Mouse (Mus musculus) right cerebral cortex, adult 18-20 months (tissue): ENCODE measurements at regions not wholly inside any gene's neighbourhood (a gene's known extent, or its start where the extent isn't known, plus 50 kb on each side); places are given as distances from the start of the nearest gene placed in this dataset.

Experiments
- DNase-seq: peaks from one replicate; pipeline ENCODE4 v3.0.0; 2022; ENCODE audit warnings: mixed read lengths

DNA sequence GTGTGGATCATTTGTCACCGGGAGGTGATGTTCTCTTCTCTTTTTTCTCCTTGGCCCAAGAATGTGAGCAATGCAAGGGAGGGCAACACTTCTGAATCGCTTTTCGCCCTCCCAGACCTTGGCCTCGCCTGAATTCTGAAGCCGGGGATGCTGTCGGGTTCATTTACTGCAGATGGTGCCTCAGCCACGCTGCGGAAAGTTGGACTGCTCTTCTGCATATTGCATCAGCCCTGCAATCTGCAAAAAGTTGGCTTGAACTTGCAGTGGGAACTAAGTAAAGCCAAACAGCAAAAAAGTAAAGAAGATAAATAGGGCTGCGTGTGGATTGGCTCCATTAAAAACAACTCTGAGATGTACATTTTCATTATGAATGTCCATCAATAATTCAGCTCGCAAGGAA, 55.9 kb upstream of the Dok5 start:
- no peak for DNase-seq

DNA sequence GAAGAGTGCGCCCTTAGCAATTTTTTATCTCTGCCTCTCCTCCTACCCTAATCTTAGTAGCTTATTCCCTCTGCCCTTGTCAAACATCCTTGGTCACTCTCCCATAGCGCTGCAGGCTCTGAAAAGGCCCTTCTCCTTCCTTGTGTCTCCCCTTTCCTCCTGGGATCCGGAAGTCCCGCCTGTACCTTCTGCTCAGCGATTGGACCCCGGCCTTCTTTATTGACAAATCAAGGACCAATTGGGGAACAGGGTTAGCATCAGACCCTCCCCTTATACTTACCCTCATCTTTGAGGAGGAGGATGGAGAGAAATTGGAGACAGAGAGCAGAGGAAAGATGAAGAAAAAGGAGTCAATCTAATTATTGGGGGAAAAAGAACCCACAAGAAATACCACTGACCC, 57.9 kb upstream of the Dok5 start:
- no peak for DNase-seq

DNA sequence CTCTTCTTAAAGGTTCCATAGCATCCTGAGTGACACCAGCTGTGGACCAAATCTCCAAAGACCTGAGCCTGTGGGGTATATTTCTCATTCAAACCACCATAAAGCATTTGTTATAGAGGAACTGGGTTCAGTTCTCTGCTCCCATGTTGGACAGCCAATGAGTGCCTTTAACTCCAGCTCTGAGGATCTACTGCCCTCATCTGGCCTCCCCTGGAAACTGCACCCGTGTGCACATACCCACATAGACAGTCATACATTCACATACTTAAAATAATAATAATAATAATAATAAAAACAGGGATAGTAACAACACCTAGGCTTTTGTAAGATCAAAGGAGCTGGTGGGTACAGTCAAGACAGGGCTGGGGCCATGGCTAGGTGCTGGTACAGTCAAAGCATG, 58.8 kb upstream of the Dok5 start:
- DNase-seq: no peak

GRCm38 (mm10) chr2:170668960-170669359, 62.6 kb upstream of the Dok5 start:
- DNase-seq: no peak

GRCm38 (mm10) chr2:170668497-170668896, 63.1 kb upstream of the Dok5 start:
- DNase-seq: no peak

DNA sequence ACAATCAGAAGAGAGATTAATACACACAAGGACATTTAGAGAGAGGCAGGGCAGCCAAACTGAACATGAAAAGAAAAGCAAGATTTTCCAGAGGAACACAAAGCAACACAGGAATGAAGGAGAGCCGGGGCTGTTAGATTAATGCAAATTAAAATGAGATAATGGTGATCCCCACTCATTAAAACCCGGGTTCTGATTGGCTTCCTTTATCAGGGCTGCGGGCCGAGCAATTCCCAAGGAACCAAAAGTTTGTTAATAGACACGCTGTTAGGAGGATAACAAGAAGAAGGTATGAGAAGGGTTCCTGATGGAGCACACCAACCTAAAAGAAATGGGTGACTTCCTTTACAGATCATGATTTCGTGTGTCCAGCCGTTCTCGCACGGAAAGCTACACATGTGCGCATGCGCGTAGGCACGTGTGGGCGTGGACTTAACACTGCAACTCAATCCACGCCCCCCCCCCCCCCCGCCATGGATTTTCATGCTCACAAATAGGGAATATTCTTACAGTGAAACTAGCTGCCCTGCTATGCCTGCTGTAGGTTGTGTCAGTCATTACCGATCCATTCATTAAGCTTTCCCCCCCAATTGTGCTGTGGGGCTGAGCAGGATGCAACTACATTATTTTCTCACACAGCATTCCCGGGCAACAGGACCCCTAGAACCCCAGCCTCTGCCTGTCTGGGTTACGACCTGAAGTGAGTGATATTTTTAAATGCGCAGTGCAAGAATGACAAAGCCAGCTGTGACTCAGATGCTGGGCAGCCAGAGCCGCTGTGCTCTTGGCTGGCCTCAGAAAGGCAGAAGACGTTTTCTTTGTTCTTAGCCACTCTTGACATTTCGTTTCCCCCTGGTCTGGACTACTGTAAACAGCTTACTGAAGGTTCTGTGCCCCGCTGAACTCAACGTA, 60.5 kb upstream of the 4930470P17Rik start:
- DNase-seq: peak; percentile 49

DNA sequence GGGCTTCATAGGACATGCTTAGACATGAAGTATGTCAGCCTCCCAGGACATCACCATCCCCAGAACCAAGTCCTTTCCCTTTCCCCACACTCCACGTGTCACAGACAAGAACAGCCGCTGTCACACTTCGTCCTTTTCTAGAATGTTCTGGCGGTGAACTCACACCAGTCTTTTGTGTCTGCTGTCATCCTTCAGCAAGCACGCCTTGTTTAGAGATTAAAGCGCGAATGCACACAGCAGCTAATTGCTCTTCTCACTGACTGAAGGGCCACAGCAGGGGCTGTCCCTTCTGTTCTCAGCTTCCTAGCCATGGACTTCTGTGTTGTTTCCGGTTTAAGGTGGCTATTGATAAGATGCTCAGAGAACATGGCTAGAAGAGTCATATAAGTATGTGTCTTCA, 57.5 kb upstream of the 4930470P17Rik start:
- DNase-seq: no peak

DNA sequence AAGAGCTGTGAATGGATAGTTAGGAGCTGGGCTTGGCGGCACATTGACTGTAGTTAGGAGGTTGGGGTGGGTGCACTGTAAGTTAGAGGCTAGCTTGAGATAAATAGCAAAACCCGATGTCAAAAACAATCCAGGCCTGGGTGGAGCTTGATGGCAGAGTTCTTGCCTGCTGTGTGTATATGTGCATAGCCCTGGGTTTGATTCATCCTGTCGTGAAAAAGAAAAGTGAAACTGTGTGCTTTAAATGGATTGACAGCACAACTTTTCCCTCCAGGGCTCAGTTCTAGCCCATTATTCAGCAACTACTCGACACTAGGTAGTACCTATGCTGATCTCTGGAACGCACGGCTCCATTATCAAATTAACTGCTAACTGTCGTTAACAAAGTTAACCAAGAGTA, 56.7 kb upstream of the 4930470P17Rik start:
- DNase-seq: no peak

DNA sequence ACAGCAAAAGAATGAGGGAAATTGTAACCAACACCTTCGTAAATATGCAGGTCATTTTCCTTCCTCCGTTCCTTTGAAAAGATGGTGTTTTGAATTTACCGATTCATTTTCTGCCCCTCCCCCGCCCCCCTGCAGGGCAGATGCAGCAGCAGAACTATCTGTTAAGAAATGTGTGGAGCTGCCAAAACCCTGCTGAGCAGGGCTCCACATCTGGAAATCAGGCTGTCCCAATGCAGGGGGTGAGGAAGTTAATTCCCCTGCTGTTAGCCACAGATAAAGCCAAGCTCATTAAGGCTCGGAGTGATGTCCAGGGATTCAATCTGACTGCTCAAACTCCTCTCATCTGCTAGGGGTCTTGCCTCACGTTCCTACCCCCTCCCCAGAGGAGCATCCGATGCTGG, 56.0 kb upstream of the 4930470P17Rik start:
- no peak for DNase-seq

- DNase-seq: no peak
Measured at GRCm38 (mm10) chr2:170652128-170652527, 50.3 kb upstream of the 4930470P17Rik start.
